Mouse (Mus musculus) thymus, adult 18-20 months (tissue): ENCODE data around the gene Msx3.

Experiments
- DNase-seq, 2 experiments: peaks; one replicate each; pipeline ENCODE4 v3.0.0; 2022; ENCODE audit warnings: mixed read lengths in 2 of 2

Gene Msx3

GRCm38 (mm10) chr7:140048361-140049114 lies at the start of gene Msx3:
Gene Msx3 (minus strand): TSS chr7:140049089.
- no peak for DNase-seq

- no peak for DNase-seq
These were observed 49.6 kb upstream of the Msx3 start for GRCm38 (mm10) chr7:140098466-140098865.

DNA sequence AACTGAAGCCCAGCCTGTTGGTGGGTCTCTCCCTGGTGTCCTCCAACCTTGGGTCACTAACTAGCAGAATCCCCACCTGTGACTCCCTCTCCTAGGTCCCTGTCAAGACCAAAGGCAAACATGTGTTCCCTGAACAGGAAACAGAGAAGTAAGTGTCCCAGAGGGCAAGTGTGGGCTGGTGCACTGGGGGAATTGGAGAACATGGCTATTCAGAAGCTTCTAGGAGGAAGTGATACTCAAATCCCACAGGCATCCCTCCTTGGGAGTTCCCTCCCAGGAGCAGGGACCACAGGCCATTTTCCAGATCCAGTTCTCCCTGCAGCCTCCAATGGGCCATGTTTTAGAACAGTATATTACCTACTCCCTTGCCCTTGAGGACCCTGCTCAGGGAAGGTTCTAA lies 47.2 kb upstream of the Msx3 start:
- DNase-seq: no peak

GRCm38 (mm10) chr7:140095556-140095955 lies 46.7 kb upstream of the Msx3 start:
- no peak for DNase-seq

GRCm38 (mm10) chr7:140094954-140095353 lies 46.1 kb upstream of the Msx3 start:
- no peak for DNase-seq

GRCm38 (mm10) chr7:140092924-140093528 lies 44.1 kb upstream of the Msx3 start, which contains the start of gene Prap1:
Gene Prap1 (plus strand): TSS chr7:140093395.
- no peak for DNase-seq

GRCm38 (mm10) chr7:140090601-140091000 lies 41.7 kb upstream of the Msx3 start:
- DNase-seq: no peak

DNA sequence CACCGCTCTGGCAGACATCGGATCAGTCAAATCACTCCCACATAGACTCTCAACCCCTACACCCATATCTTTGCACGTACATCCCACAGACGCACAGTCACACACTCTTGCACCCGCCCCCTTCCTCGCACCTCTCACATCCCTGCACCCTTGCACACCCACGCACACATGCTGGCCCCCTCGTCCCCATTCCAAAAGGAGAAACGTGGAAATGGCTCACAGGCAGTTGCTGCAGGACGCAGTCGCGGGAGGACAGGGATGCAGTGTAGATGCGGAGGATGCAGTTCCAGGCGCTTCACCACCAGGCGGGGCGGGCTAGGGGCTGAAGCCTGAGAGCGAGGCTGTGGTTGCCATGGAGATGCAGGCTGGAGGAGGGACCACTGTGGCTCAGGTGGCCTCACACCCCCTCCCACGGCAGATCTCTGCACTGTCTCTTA lies 33.4 kb upstream of the Msx3 start, which contains the start of gene Caly:
Gene Caly (minus strand): TSS at position 307 of the 437 bp plus-strand sequence.
- DNase-seq: no peak

DNA sequence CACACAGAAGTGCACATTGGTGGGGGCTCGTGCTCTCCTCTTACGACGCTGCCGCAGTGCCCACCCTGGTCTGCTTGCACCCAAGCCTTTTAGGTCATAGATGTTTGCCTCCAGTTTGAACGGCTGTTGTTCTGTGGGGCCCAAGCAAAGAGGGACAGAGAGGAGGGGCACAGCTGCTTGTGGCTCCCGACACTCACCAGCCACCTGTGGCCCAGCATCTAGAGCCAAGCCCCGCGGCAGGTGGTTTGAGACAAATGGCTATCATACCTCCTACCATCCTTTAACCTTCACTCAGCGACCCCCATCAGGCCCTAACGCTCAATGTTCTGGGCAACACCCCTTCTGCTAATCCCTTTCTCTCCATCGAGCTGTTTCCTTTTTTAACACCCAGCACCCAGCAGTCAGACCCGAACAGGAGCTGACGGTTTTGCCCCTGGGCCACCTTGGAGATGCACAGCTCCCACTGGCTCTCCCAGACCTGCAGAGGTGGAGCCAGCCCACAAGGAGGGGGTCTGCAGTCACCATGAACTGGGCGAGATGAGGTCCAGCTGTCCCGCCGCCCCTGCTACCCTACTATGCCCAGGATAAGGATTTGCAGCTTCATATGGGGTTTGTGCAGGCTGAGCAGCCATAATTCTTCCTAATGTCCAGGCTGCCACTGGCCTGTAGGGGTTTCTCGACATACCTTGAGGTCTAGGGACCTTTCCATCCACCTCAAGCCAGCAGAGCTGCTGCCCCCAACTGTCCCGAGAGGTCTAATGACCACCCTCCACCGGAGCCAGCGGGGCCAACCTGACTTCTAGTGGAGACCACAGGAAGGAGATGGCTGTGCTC lies 32.7 kb upstream of the Msx3 start:
- DNase-seq: no peak

- peak in 1 of 2 experiments; percentile 17 for DNase-seq
These were observed 31.7 kb upstream of the Msx3 start for GRCm38 (mm10) chr7:140080503-140081156.

DNA sequence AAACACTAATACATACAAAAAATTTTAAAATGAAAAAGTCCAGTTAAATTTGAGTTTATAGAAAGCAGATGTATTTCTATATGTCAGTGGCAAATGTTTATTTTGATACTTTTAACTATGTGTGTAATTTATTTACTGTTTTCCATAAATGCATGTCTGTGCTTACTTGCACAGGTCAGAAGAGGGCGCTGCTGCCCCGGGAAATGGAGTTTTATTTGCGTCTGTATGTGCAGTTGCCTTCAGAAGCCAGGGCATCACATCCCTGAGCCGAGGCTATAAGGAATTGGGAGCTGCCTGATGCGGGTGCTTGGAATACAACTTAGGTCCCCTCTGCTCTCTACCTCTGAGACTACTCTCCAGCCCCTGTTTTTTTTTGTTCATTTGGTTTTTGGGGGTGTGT lies 29.8 kb upstream of the Msx3 start:
- no peak for DNase-seq

DNA sequence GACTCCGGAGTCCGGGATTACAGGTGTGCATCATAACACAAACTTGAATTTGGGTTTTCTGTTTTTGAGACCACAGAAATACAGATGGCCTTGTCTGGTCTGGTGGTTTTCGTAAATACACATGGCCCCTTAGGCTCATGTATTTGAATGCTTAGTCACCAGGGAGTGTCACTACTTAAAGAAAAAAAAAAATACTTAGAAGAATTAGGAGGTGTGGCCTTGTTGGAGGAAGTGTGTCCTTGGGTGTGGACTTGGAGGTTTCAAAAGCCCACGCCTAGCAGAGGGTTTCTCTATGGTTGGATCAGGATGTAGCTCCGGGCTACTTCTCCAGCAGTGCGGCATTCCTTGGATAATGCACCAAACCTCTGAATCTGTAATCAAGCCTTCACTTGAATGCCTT lies 28.8 kb upstream of the Msx3 start:
- no peak for DNase-seq

DNA sequence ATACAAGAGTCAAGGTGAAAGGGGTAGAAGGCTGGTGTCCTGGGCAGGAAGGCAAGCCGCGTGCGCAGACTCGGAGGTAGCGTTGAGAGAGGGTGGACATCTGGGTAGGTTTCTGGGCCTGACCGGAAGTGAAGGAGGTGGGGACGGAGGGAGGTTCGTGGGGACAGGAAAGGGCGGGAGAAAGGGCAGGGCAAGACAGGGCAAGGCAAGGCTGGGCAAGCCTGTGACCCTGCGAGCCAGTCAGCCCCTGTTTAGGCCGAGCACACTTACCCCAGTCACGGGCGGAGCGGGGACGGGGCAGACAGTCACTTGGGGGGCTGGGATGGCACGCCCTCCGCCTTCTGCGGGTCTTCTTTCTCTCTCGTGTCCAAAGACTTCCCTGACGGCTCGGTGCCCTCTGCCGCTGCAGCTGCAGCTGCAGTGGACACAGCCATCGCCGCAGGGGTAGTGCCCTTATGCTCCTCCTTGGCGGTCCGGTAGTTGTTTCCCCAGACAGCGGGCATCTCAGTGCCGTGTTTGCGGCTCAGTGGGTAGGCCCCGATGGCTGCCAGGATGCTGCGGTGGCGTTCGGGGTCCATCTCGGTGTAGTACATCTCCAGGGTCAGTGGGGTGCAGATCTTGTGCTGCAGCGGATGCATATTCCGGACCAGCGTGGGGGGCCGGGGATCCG lies 21.3 kb upstream of the Msx3 start:
- no peak for DNase-seq

GRCm38 (mm10) chr7:140067397-140067796 lies 18.5 kb upstream of the Msx3 start:
- no peak for DNase-seq

GRCm38 (mm10) chr7:140063092-140063491 lies 14.2 kb upstream of the Msx3 start:
- peak in 1 of 2 experiments; percentile 10 for DNase-seq

- no peak for DNase-seq
These were observed 13.4 kb upstream of the Msx3 start for GRCm38 (mm10) chr7:140062307-140062706.

DNA sequence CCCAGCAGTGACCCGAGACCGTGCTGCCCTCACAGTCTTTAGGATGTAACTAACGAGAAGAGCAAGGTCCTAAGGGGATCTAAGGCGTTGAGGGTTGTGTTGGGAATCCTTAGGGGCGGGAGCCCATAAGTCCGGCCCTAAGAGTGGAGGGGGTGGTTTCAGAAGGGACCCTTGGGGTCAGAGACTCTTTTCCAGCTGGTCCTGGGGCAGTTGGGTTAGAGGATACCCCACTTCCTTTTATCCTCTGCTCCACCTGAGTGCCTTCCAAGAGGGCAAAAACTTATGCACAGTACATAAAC lies 12.9 kb upstream of the Msx3 start:
- no peak for DNase-seq

DNA sequence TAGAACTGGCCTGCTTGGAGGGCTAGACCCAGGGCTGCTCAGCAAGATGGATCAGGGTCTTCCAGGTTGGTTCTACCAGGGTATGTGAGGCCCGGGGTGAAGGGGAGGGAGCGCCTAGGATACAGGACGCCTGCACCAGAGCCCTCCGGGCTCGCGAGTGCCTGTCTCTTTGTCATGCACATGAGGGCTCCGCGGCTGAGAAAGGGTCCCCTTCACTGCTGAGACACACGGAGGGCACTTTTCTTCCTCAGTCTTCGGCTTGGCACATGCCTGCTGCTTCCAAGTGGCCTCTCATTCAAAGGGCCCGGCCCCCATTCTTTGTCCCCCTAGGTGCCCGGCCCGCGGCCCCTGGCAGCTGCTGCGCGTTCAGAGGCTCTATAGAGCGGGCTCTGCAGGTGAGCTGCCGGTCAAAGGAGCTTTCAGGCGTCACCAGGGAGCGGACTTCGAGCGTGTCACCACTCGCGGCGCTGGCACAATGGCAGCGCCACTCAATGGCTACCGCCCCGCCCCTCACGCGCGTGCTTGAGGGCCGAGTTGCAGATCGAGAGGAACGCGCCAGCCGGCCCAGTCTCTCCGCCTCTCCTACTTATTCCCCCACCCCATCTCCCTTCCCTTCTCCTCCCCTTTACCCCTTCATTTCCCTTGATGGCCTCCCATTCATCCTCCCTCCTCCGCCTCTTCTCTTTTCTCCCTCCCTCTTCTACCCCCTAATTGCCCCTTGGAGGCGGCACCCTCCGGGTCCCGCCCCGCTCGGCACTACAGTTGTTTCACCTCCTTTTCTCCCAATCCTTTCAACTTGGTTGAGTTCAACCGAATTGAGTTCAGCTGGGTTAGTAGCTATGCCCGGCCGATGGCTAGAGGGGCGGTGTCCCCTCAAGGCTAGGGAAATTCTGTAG lies 12.3 kb upstream of the Msx3 start:
- no peak for DNase-seq

- no peak for DNase-seq
These were observed 10.7 kb upstream of the Msx3 start for GRCm38 (mm10) chr7:140059601-140060000.

DNA sequence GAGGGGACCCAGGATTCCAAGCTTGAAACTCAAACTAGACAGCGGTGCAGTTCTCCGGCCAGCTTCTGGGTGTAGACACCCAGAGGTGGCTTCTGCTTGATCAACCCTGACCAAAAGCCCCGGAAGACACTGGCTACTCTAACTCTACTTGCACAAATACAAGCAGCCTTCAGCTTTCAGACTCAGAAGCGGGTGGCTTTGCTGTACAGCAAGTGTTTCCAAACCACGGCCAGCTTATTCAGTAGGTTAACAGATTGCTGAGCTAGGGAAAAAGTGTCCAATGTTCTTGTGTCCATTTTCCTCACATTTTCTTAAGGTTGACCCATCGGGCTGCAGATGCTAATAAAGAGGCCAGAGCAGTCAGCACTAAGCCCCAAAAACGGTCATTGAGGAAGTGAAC lies 9.6 kb upstream of the Msx3 start:
- DNase-seq: no peak
